Mouse (Mus musculus): ENCODE results near the gene Tas2r143. TPM values are rescaled to one million over a fixed set of nuclear protein-coding genes. Genes with fewer than 3 reads are reported as not detected.

The Tas2r143 gene
- polyA plus RNA-seq, 1 experiment from 2014 or later, result not detected

GRCm38 (mm10) chr6:42435490-42435889 lies 35.5 kb downstream of the Tas2r143 start:
- ATAC-seq (ENCODE audit: insufficient number of reproducible peaks, insufficient read depth, low FRiP score, low read depth), result no peak
- 67% methylated on average over 2 of the region's 2 CpGs for WGBS
- Histone ChIP-seq H3K36me3 (ENCODE audit: control insufficient read depth, insufficient read depth, low read length) (no peaks in the 10 kb centered on the region), H3K27ac (ENCODE audit: low read length) (no peak overlapping the region), H3K9me3 (ENCODE audit: control insufficient read depth, low read depth, low read length) (no peaks in the 10 kb centered on the region), H3K4me1 (ENCODE audit: control insufficient read depth, insufficient read depth, low read length) (no peaks in the 10 kb centered on the region), H3K4me3 (ENCODE audit: low read depth, low read length) (no peak overlapping the region), H3K4me2 (replicated peaks; ENCODE audit: low read depth, low read length) (no peak overlapping the region), H3K27me3 (ENCODE audit: control insufficient read depth, insufficient read depth, low read length) (no peaks in the 10 kb centered on the region), H3K9ac (replicated peaks; ENCODE audit: low read depth, low read length) (no peak overlapping the region)

- Histone ChIP-seq H3K4me2 (replicated peaks; ENCODE audit: low read depth, low read length) (no peak overlapping the region), H3K9me3 (ENCODE audit: control insufficient read depth, low read depth, low read length) (no peaks in the 10 kb centered on the region), H3K4me1 (ENCODE audit: control insufficient read depth, insufficient read depth, low read length) (no peaks in the 10 kb centered on the region), H3K4me3 (ENCODE audit: low read depth, low read length) (no peak overlapping the region), H3K27ac (ENCODE audit: low read length) (no peak overlapping the region), H3K27me3 (ENCODE audit: control insufficient read depth, insufficient read depth, low read length) (no peaks in the 10 kb centered on the region), H3K9ac (replicated peaks; ENCODE audit: low read depth, low read length) (no peak overlapping the region), H3K36me3 (ENCODE audit: control insufficient read depth, insufficient read depth, low read length) (no peaks in the 10 kb centered on the region)
- WGBS, result 74% methylated on average over 2 of the region's 2 CpGs
- ATAC-seq (ENCODE audit: insufficient number of reproducible peaks, insufficient read depth, low FRiP score, low read depth), result no peak
Observed at GRCm38 (mm10) chr6:42441395-42441794, 41.4 kb downstream of the Tas2r143 start.

GRCm38 (mm10) chr6:42444491-42444890 lies 44.5 kb downstream of the Tas2r143 start:
- 35% methylated on average over 2 of the region's 2 CpGs for WGBS

GRCm38 (mm10) chr6:42447381-42447780 lies 47.3 kb downstream of the Tas2r143 start:
- Histone ChIP-seq H3K4me1 (ENCODE audit: control insufficient read depth, insufficient read depth, low read length) (no peaks in the 10 kb centered on the region), H3K9ac (replicated peaks; ENCODE audit: low read depth, low read length) (no peak overlapping the region), H3K4me2 (replicated peaks; ENCODE audit: low read depth, low read length) (no peak overlapping the region), H3K27ac (ENCODE audit: low read length) (no peak overlapping the region), H3K9me3 (ENCODE audit: control insufficient read depth, low read depth, low read length) (no peaks in the 10 kb centered on the region), H3K27me3 (ENCODE audit: control insufficient read depth, insufficient read depth, low read length) (no peaks in the 10 kb centered on the region), H3K4me3 (ENCODE audit: low read depth, low read length) (no peak overlapping the region), H3K36me3 (ENCODE audit: control insufficient read depth, insufficient read depth, low read length) (no peaks in the 10 kb centered on the region)
- ATAC-seq (ENCODE audit: insufficient number of reproducible peaks, insufficient read depth, low FRiP score, low read depth), result no peak
- 86% methylated on average over 2 of the region's 2 CpGs for WGBS

More at GRCm38 (mm10) chr6:42444491-42444890, 44.5 kb downstream of the Tas2r143 start:
- no peak overlapping the region for H3K4me3 ChIP-seq (ENCODE audit: low read depth, low read length)
- H3K27ac ChIP-seq (ENCODE audit: low read length), result no peak overlapping the region
- H3K4me2 ChIP-seq (replicated peaks; ENCODE audit: low read depth, low read length), result no peak overlapping the region
- H3K9me3 ChIP-seq (ENCODE audit: control insufficient read depth, low read depth, low read length), result no peaks in the 10 kb centered on the region
- H3K36me3 ChIP-seq (ENCODE audit: control insufficient read depth, insufficient read depth, low read length), result no peaks in the 10 kb centered on the region
- no peaks in the 10 kb centered on the region for H3K27me3 ChIP-seq (ENCODE audit: control insufficient read depth, insufficient read depth, low read length)
- no peak for ATAC-seq (ENCODE audit: insufficient number of reproducible peaks, insufficient read depth, low FRiP score, low read depth)
- H3K4me1 ChIP-seq (ENCODE audit: control insufficient read depth, insufficient read depth, low read length), result no peaks in the 10 kb centered on the region
- no peak overlapping the region for H3K9ac ChIP-seq (replicated peaks; ENCODE audit: low read depth, low read length)

Other genes with a start within 250 kb of the Tas2r143 start
- gene Tas2r144, start 184.9 kb upstream of the Tas2r143 start, polyA plus RNA-seq (2014; fragmentation: Nextera tagmentation; extraction: Ambion mirVana), result not detected in 2 replicates
- 19.5 and 22.1 TPM in 2 replicates for gene Gstk1, start 154.3 kb upstream of the Tas2r143 start, polyA plus RNA-seq (2014; fragmentation: Nextera tagmentation; extraction: Ambion mirVana)
- gene Tmem139, start 138.3 kb upstream of the Tas2r143 start, polyA plus RNA-seq (2014; fragmentation: Nextera tagmentation; extraction: Ambion mirVana), result 2.6 and 2.8 TPM in 2 replicates
- 58.8 and 59.5 TPM in 2 replicates for gene Casp2, start 135.3 kb upstream of the Tas2r143 start, polyA plus RNA-seq (2014; fragmentation: Nextera tagmentation; extraction: Ambion mirVana)
- gene Clcn1, start 113.6 kb upstream of the Tas2r143 start, polyA plus RNA-seq (2014; fragmentation: Nextera tagmentation; extraction: Ambion mirVana), result 0.53 TPM in 1 of 2 replicates, not detected in the other
- gene Fam131b, start 75.6 kb upstream of the Tas2r143 start, polyA plus RNA-seq (2014; fragmentation: Nextera tagmentation; extraction: Ambion mirVana), result 0.34 and 0.48 TPM in 2 replicates
- 112 and 117 TPM in 2 replicates for gene Zyx, start 50.6 kb upstream of the Tas2r143 start, polyA plus RNA-seq (2014; fragmentation: Nextera tagmentation; extraction: Ambion mirVana)
- 4.0 and 5.3 TPM in 2 replicates for gene Epha1, start 27.0 kb upstream of the Tas2r143 start, polyA plus RNA-seq (2014; fragmentation: Nextera tagmentation; extraction: Ambion mirVana)
- not detected in 2 replicates for gene Tas2r135, start 5.2 kb downstream of the Tas2r143 start, polyA plus RNA-seq (2014; fragmentation: Nextera tagmentation; extraction: Ambion mirVana)
- not detected in 2 replicates for gene Tas2r126, start 34.3 kb downstream of the Tas2r143 start, polyA plus RNA-seq (2014; fragmentation: Nextera tagmentation; extraction: Ambion mirVana)
- not detected in 2 replicates for gene Olfr458, start 65.0 kb downstream of the Tas2r143 start, polyA plus RNA-seq (2014; fragmentation: Nextera tagmentation; extraction: Ambion mirVana)
- not detected in 2 replicates for gene Olfr457, start 76.1 kb downstream of the Tas2r143 start, polyA plus RNA-seq (2014; fragmentation: Nextera tagmentation; extraction: Ambion mirVana)
- gene Olfr456, start 87.0 kb downstream of the Tas2r143 start, polyA plus RNA-seq (2014; fragmentation: Nextera tagmentation; extraction: Ambion mirVana), result not detected in 2 replicates
- gene Olfr455, start 147.3 kb downstream of the Tas2r143 start, polyA plus RNA-seq (2014; fragmentation: Nextera tagmentation; extraction: Ambion mirVana), result not detected in 2 replicates
- not detected in 2 replicates for gene Tcaf3, start 197.5 kb downstream of the Tas2r143 start, polyA plus RNA-seq (2014; fragmentation: Nextera tagmentation; extraction: Ambion mirVana)
- gene Tcaf2, start 245.0 kb downstream of the Tas2r143 start, polyA plus RNA-seq (2014; fragmentation: Nextera tagmentation; extraction: Ambion mirVana), result 7.1 and 8.5 TPM in 2 replicates